ENCODE assay signal across 27 mouse cellular contexts in the genomic region with DNA sequence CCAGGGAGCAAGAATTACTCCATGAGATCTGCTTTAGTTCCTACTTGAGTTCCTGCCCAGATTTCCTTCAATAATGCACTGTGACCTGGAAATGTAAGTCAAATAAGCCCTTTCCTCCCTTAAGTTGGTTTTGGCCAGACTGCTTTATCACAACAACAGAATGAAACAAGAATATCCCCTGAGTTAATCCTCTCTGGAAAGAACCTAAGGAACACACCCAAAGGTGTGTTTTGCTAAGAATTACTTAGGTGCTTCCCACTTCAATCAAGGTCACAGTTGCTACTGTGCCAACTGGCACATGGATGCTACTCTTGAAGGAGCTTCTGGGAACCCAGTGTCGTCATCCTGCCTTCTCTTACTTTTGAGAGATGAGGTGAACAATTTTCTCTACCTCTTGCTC.
"Had no signal": no experiment of that assay in that cellular context is flagged by ENCODE, and none has a peak within 500 bp of the region (broad histone marks: within the 10 kb centered on the region; RNA-seq: fewer than 3 reads in every experiment).

No protein-coding gene starts in this region.

- H3K4me1 ChIP-seq: heart, embryonic 10.5 days; heart, embryonic 12.5 days; hindbrain, embryonic 12.5 days; intestine, embryonic 15.5 days; kidney, embryonic 15.5 days; limb, embryonic 10.5 days; limb, embryonic 12.5 days; liver, embryonic 12.5 days had no signal

- H3K4me2 ChIP-seq: heart, embryonic 12.5 days; hindbrain, embryonic 12.5 days; hindbrain, embryonic 14.5 days; intestine, embryonic 15.5 days; kidney, embryonic 15.5 days; limb, embryonic 12.5 days; liver, embryonic 12.5 days had no signal

- ATAC-seq: hindbrain, embryonic 16.5 days; inflammation-experienced regulatory T-cells, adult 6 months; intestine, embryonic 15.5 days; intestine, postnatal 0 days; liver, embryonic 12.5 days had no signal

- H3K9me3 ChIP-seq: heart, embryonic 10.5 days; hindbrain, embryonic 12.5 days; intestine, embryonic 15.5 days; kidney, embryonic 15.5 days; limb, embryonic 10.5 days; limb, embryonic 12.5 days; liver, embryonic 12.5 days had no signal

- DNase-seq: gastrocnemius, postnatal 14 days; gastrocnemius, postnatal 36 days; heart, adult 18-20 months; heart, postnatal 10 days; heart, postnatal 4 days; kidney, adult 18-20 months; kidney, adult 9 months; kidney, postnatal 10 days; kidney, postnatal 25 days; kidney, postnatal 4 days; liver had no signal

- H3K9ac ChIP-seq: heart, embryonic 12.5 days; hindbrain, embryonic 12.5 days; hindbrain, embryonic 14.5 days; intestine, embryonic 15.5 days; kidney, embryonic 15.5 days; limb, embryonic 12.5 days; liver, embryonic 12.5 days; liver, embryonic 14.5 days had no signal

- H3K4me3 ChIP-seq: heart, embryonic 10.5 days; heart, embryonic 12.5 days; hindbrain, embryonic 10.5 days; hindbrain, embryonic 12.5 days; intestine, embryonic 15.5 days; kidney, embryonic 15.5 days; layer of hippocampus, adult 2 months; left cerebral cortex, adult 2 months; limb, embryonic 10.5 days; limb, embryonic 12.5 days; liver, embryonic 12.5 days had no signal

- H3K36me3 ChIP-seq: heart, embryonic 10.5 days; heart, embryonic 12.5 days; hindbrain, embryonic 10.5 days; hindbrain, embryonic 12.5 days; intestine, embryonic 15.5 days; kidney, embryonic 15.5 days; limb, embryonic 10.5 days; limb, embryonic 12.5 days; liver, embryonic 12.5 days had no signal

- H3K27ac ChIP-seq: heart, embryonic 10.5 days; hindbrain, embryonic 10.5 days; hindbrain, embryonic 12.5 days; hindbrain, embryonic 14.5 days; intestine, embryonic 15.5 days; kidney, embryonic 15.5 days; layer of hippocampus, adult 2 months; left cerebral cortex, adult 2 months; limb, embryonic 10.5 days; limb, embryonic 12.5 days; liver, embryonic 12.5 days; liver, embryonic 14.5 days had no signal

- H3K27me3 ChIP-seq: heart, embryonic 12.5 days; hindbrain, embryonic 12.5 days; intestine, embryonic 15.5 days; kidney, embryonic 15.5 days; limb, embryonic 12.5 days; liver, embryonic 12.5 days had no signal
